Mouse (Mus musculus): ENCODE results near the gene Pigo.

DNA sequence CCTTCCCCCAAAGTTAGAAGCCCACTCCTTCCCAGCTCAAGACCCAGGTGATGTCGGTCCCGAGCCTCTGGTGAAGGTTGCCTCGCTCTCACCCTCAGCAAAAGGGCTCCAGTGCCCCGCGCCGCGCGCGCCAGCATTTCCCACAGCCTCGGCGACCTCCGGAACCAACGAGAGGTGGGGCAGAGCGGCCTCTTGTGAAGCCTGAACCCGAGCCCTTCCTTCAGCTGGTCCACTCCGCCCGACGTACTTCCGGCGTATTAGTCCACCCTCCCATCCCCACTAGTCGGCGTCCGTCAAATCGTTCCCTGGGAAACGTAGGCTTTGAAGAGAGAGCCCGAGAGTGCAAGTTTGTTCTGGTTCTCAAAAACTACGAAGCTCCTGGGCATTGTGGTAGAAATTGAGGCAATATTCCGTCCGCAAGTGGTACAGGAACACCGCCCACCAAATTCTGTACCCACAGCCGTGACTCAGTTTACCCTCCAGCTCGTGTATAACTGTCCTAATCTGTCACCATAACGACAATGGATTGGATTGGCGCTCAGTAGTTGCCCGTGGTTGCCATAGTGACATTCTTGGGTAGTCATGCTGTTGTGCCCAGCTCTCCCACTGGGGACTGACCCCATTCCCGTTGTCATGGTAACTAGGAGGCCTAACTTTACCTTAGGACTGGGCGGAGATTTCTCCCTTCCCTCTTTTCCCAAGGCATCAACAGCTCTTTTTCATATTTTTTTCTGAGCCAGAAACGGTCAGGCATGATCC, 5.8 kb upstream of the Pigo start, which contains the start of gene Stoml2:
- TF ChIP-seq CTCF (IDR thresholded peaks at IDR 0.05; ENCODE audit: control insufficient read depth, insufficient read depth, insufficient read length) (no peak), FOSL1 (IDR thresholded peaks at IDR 0.05; ENCODE audit: insufficient read depth, low read length, poor library complexity, severe bottlenecking) (no peak), USF1 (IDR thresholded peaks at IDR 0.05; ENCODE audit: low read depth) (no peak)
